Mouse (Mus musculus) lung, adult 10 weeks (tissue): ENCODE data around the gene 1700001J03Rik. TPM values are rescaled to one million over a fixed set of nuclear protein-coding genes. Genes with fewer than 3 reads are reported as not detected.

ENCODE experiments used
- polyA plus RNA-seq: library from polyadenylated mRNA; stranded (reverse); fragments of 350-450 nt; fragmentation: Illumina TruSeq; extraction: RNeasy Lipid Tissue Mini Kit (QIAGEN cat#74804); gene quantifications from one replicate; pipeline ENCODE4 v1.2.3, GENCODE M21; 2014; ENCODE audit warnings: low read depth, low replicate concordance; ENCODE audit not compliant: insufficient read depth

Gene 1700001J03Rik
- not detected for polyA plus RNA-seq

DNA sequence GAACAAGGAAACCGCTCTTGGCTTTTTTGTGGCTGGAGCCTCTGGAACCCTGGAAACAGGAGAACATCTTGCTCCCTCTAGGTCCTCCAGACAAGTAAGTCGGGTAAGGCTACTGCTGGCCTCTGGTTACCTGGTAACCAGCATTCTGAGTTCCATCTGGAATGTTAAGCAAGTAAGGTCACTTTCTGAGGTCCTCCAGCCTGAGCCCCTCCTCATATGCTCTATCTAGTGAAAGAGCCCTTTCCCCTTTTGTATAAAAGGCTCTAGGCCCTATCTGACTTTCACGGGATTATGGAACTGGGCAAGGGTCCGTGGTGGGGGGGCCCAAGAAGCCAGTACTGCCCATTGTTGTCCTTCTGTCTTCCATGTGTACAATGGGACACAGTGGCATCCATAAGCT is at the start of gene 1700001J03Rik:
1700001J03Rik (minus strand) TSS at position 101 of the 400 bp plus-strand sequence.

DNA sequence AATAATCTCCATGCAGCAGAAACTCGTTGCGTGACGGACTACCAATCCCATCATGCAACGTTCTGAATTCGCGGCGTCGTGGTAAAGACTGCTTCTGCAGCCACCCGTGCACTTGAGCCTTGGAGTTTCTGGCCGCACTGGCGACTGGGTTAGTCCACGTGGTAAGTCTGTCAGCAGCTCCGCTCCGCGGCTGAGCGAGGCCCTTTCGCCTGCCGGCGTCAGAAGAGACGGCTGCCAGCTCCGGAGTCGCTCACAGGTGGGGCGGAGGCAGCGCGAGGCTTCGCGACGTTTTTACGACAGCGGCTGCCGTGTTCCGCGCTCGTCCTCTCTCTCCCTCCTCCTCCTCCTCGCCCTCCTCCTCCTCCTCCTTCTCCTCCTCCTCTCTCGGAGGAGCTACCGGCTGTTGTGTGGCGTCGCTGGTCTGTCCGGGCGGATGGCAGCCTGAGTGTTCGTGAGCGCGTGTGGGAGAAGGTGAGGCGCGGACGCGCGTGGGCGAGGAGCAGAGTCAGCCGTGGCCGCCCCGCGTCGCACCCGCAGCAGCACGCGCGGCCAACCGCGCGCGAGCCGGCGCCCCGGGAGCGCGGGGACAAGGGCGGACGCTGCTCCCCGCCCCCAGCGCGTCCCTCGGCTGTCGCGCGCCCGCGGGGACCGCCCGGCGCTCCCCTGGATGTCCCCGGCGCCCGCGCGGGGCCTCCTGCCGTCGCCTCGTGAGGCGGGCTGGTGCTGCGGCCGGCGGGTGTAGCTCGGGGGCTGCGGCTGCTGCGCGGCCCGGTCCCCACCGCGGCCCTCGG is 46.0 kb upstream of the 1700001J03Rik start, which contains the start of gene Cdk8:
Cdk8 (plus strand) TSS at position 367 of the 791 bp plus-strand sequence.

DNA sequence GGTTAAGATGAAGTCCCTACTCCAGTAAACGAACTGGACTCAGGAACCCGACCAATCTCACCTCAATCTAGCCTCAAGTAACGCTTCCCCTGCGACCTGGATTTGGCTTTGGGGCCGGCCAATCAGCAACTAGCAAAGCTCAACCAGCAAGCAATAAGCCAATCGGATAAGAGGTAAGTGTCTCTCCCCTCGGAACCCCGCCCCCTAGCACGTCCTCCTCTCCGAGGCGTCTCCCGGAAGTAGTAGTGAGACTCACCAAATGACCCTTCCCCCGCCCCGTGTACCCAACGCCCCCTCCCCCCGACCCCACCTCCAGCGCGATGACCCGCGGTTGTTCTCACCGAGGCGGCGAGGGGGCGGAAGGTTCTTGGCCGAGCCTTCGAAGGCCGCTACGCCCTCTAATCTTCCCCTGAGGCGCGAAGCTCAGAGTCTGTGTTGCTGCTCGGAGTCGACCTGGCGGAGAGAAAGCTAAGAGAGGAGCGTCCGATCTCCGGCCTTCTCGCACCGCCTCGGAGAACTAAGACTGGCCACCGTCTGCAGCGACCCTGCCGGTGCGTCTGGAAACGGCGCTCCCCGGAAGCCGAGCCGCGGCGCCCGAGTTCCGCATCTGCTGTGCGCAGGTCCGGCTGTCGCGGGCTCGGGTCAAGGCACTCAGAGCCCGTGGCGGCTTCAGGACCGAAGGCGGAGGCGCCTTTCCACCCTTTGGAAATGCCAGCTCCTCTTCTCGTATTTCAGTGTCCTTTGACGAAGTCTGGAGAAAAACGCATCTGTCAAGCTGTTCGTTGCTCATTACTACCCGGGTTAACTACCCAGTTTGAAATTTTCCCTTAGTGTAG is 36.0 kb upstream of the 1700001J03Rik start, which contains the start of gene Rnf6:
Rnf6 (minus strand) TSS at position 677 of the 836 bp plus-strand sequence.

DNA sequence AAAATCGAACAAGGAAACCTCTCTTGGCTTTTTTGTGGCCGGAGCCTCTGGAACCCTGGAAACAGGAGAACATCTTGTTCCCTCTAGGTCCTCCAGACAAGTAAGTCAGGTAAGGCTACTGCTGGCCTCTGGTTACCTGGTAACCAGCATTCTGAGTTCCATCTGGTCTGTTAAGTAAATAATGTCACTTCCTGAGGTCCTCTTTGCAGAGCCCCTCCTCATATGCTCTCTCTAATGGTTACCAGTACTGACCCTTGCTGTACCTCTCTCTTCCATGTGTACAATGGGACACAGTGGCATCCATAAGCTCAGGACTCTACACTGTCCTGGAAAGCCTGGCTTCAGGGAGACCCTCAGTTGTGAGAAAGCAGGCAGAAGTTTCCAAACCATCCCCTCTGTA is 14.5 kb downstream of the 1700001J03Rik start, which contains the start of gene Gm6309:
Gm6309 (minus strand) TSS at position 101 of the 400 bp plus-strand sequence.

DNA sequence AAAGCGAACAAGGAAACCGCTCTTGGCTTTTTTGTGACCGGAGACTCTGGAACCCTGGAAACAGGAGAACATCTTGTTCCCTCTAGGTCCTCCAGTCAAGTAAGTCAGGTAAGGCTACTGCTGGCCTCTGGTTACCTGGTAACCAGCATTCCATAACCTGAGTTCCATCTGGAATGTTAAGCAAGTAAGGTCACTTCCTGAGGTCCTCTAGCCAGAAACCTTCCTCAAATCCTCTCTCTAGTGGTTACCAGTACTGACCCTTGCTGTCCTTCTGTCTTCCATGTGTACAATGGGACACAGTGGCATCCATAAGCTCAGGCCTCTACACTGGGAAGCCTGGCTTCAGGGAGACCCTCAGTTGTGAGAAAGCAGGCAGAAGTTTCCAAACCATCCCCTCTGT is 24.7 kb downstream of the 1700001J03Rik start, which contains the start of gene Gm5565:
Gm5565 (minus strand) TSS at position 101 of the 400 bp plus-strand sequence.

Other genes starting within 250 kb of the 1700001J03Rik start
- gene Cyp3a25, start 175.7 kb downstream of the 1700001J03Rik start, polyA plus RNA-seq = not detected
- not detected for gene Cyp3a59, start 106.0 kb downstream of the 1700001J03Rik start, polyA plus RNA-seq
- gene Gm5565, start 24.8 kb downstream of the 1700001J03Rik start, polyA plus RNA-seq = not detected
- not detected for gene Gm6309, start 14.6 kb downstream of the 1700001J03Rik start, polyA plus RNA-seq
- gene Rnf6, start 36.3 kb upstream of the 1700001J03Rik start, polyA plus RNA-seq = 17.4 TPM
- gene Cdk8, start 45.9 kb upstream of the 1700001J03Rik start, polyA plus RNA-seq = 11.7 TPM
- 3.6 TPM for gene Wasf3, start 199.7 kb upstream of the 1700001J03Rik start, polyA plus RNA-seq